Mouse (Mus musculus) left cerebral cortex, adult 18-20 months (tissue): ENCODE measurements around the gene Xylt1. TPM values are rescaled to one million over a fixed set of nuclear protein-coding genes. Genes with fewer than 3 reads are reported as not detected.

Source experiments
- DNase-seq, 2 experiments: peaks; one replicate each; pipeline ENCODE4 v3.0.0; 2021 to 2022; ENCODE audit warnings: low spot score in 2 of 2, mixed read lengths in 1 of 2
- total RNA-seq, 2 experiments: library from RNA; stranded (reverse); gene quantifications; 2 replicates each; pipeline ENCODE4 v1.2.3; 2021

Gene Xylt1
- total RNA-seq, 2 experiments from 2014 or later: 45.7 to 48.9 TPM

- no peak for DNase-seq
These were observed 219.7 kb downstream of the Xylt1 start for GRCm38 (mm10) chr7:117600443-117600842.

GRCm38 (mm10) chr7:117610439-117610838 is 229.7 kb downstream of the Xylt1 start:
- no peak for DNase-seq

GRCm38 (mm10) chr7:117612788-117613473 is 232.2 kb downstream of the Xylt1 start:
- DNase-seq: no peak

GRCm38 (mm10) chr7:117613796-117614195 is 233.0 kb downstream of the Xylt1 start:
- no peak for DNase-seq

- no peak for DNase-seq
These were observed 233.6 kb downstream of the Xylt1 start for GRCm38 (mm10) chr7:117614346-117614745.

GRCm38 (mm10) chr7:117614851-117615250 is 234.1 kb downstream of the Xylt1 start:
- DNase-seq: no peak

- DNase-seq: no peak
These were observed 235.5 kb downstream of the Xylt1 start for GRCm38 (mm10) chr7:117616277-117616676.

- no peak for DNase-seq
These were observed 238.0 kb downstream of the Xylt1 start for GRCm38 (mm10) chr7:117618715-117619150.

GRCm38 (mm10) chr7:117621566-117621965 is 240.8 kb downstream of the Xylt1 start:
- no peak for DNase-seq

GRCm38 (mm10) chr7:117622769-117623168 is 242.0 kb downstream of the Xylt1 start:
- peak in 1 of 2 experiments; percentile 42 for DNase-seq

GRCm38 (mm10) chr7:117628791-117629190 is 248.0 kb downstream of the Xylt1 start:
- no peak for DNase-seq

- no peak for DNase-seq
These were observed 249.9 kb downstream of the Xylt1 start for GRCm38 (mm10) chr7:117630657-117631056.

GRCm38 (mm10) chr7:117635584-117635983 is 254.8 kb downstream of the Xylt1 start:
- DNase-seq: no peak

GRCm38 (mm10) chr7:117636713-117637112 is 255.9 kb downstream of the Xylt1 start:
- no peak for DNase-seq

GRCm38 (mm10) chr7:117637997-117638396 is 257.2 kb downstream of the Xylt1 start:
- DNase-seq: no peak

- no peak for DNase-seq
These were observed 271.9 kb downstream of the Xylt1 start for GRCm38 (mm10) chr7:117652637-117653036.

GRCm38 (mm10) chr7:117655732-117656131 is 275.0 kb downstream of the Xylt1 start:
- DNase-seq: peak in 1 of 2 experiments; percentile 32

GRCm38 (mm10) chr7:117658180-117658579 is 277.4 kb downstream of the Xylt1 start:
- no peak for DNase-seq

- DNase-seq: peak in 1 of 2 experiments; percentile 21
These were observed 278.0 kb downstream of the Xylt1 start for GRCm38 (mm10) chr7:117658739-117659138.

- DNase-seq: no peak
These were observed 286.5 kb downstream of the Xylt1 start for GRCm38 (mm10) chr7:117667286-117667685.

- DNase-seq: no peak
These were observed 287.4 kb downstream of the Xylt1 start for GRCm38 (mm10) chr7:117668226-117668625.

GRCm38 (mm10) chr7:117672121-117672591 is 291.4 kb downstream of the Xylt1 start:
- peak; percentile 61 to 81 for DNase-seq
